Mouse (Mus musculus) MEL (cell line): ENCODE measurements around the gene Zfp202. TPM values are rescaled to one million over a fixed set of nuclear protein-coding genes. Genes with fewer than 3 reads are reported as not detected.

Experiments
- DNase-seq: peaks from one replicate; pipeline ENCODE4 v3.0.0; 2011; ENCODE audit warnings: low read depth, low spot score
- H3K27ac ChIP-seq: 2 replicates; pipeline ENCODE4 v1.5.1; 2012; ENCODE audit warnings: low read depth, mild to moderate bottlenecking, control low read depth, low read length, moderate library complexity; ENCODE audit not compliant: control insufficient read depth
- H3K27me3 ChIP-seq, 2 experiments: fragments of 150-350 bp in 1 of 2; sonication (generic) in 1 of 2; 2 replicates each; pipeline ENCODE4 v1.6.1; 2012; ENCODE audit warnings: low read length in 2 of 2, mild to moderate bottlenecking in 2 of 2, improper control_type of control experiment in 1 of 2, moderate library complexity in 1 of 2; ENCODE audit not compliant: insufficient read depth in 2 of 2, control insufficient read depth in 1 of 2
- H3K36me3 ChIP-seq, 2 experiments: 2 replicates each; pipeline ENCODE4 v1.6.1; 2012 to 2014; ENCODE audit warnings: low read length in 2 of 2, improper control_type of control experiment in 1 of 2, inconsistent platforms in 1 of 2, mild to moderate bottlenecking in 1 of 2; ENCODE audit not compliant: insufficient read depth in 2 of 2, control insufficient read depth in 1 of 2
- H3K4me1 ChIP-seq, 2 experiments: fragments of 150-350 bp in 1 of 2; sonication (generic) in 1 of 2; 2 replicates each; pipeline ENCODE4 v1.6.1; 2012; ENCODE audit warnings: low read length in 2 of 2, improper control_type of control experiment in 1 of 2, mild to moderate bottlenecking in 1 of 2; ENCODE audit not compliant: insufficient read depth in 2 of 2, control insufficient read depth in 1 of 2
- H3K4me3 ChIP-seq, 2 experiments: fragments of 150-350 bp in 1 of 2; sonication (generic) in 1 of 2; 2 replicates each; pipeline ENCODE4 v1.5.1; 2012; ENCODE audit warnings: low read depth in 2 of 2, low read length in 2 of 2, mild to moderate bottlenecking in 2 of 2, moderate library complexity in 2 of 2, control low read depth in 1 of 2, improper control_type of control experiment in 1 of 2; ENCODE audit not compliant: control insufficient read depth in 1 of 2, insufficient read depth in 1 of 2
- H3K79me2 ChIP-seq: 2 replicates; pipeline ENCODE4 v1.6.1; 2012; ENCODE audit warnings: mild to moderate bottlenecking, low read length, moderate library complexity; ENCODE audit not compliant: control insufficient read depth, poor library complexity, insufficient read depth
- H3K9ac ChIP-seq: 2 replicates; pipeline ENCODE4 v1.6.1; 2012; ENCODE audit warnings: low read depth, mild to moderate bottlenecking, control low read depth, low read length, moderate library complexity; ENCODE audit not compliant: control insufficient read depth, poor library complexity, severe bottlenecking
- H3K9me3 ChIP-seq: fragments of 150-350 bp; sonication (generic); replicated peaks from 2 replicates; pipeline ENCODE4 v1.6.1; 2012; ENCODE audit warnings: mild to moderate bottlenecking, low read length, improper control_type of control experiment, moderate library complexity; ENCODE audit not compliant: insufficient read depth
- CHD2 ChIP-seq: IDR thresholded peaks from 2 replicates; pipeline ENCODE4 v1.6.1; 2011; ENCODE audit warnings: low read length, improper control_type of control experiment
- CTCF ChIP-seq, 3 experiments: IDR thresholded peaks in 2 of 3; conservative IDR thresholded peaks in 1 of 3; 2 replicates each; pipeline ENCODE4 v1.5.1; 2011 to 2012; ENCODE audit warnings: low read length in 3 of 3, low read depth in 2 of 3, mild to moderate bottlenecking in 2 of 3, improper control_type of control experiment in 1 of 3, inconsistent platforms in 1 of 3, mixed read lengths in 1 of 3, moderate library complexity in 1 of 3; ENCODE audit not compliant: control insufficient read depth in 1 of 3, insufficient read depth in 1 of 3, poor library complexity in 1 of 3, severe bottlenecking in 1 of 3
- E2F4 ChIP-seq: IDR thresholded peaks from 2 replicates; pipeline ENCODE4 v1.6.1; 2011; ENCODE audit warnings: low read depth, low read length, improper control_type of control experiment, borderline replicate concordance
- GABPA ChIP-seq: IDR thresholded peaks from 2 replicates; pipeline ENCODE4 v1.6.1; 2012; ENCODE audit warnings: low read depth, mild to moderate bottlenecking, inconsistent platforms, low read length, improper control_type of control experiment, moderate library complexity
- MAFK ChIP-seq: IDR thresholded peaks from 2 replicates; pipeline ENCODE4 v1.6.1; 2011; ENCODE audit warnings: low read depth, mild to moderate bottlenecking, low read length, improper control_type of control experiment, borderline replicate concordance
- MEF2A ChIP-seq: IDR thresholded peaks from 2 replicates; pipeline ENCODE4 v1.6.1; 2014; ENCODE audit warnings: low read depth, mild to moderate bottlenecking, inconsistent platforms, low read length, improper control_type of control experiment; ENCODE audit not compliant: poor library complexity, insufficient replicate concordance, severe bottlenecking; ENCODE audit errors: extremely low read depth
- MYB ChIP-seq: IDR thresholded peaks from 2 replicates; pipeline ENCODE4 v1.6.1; 2011; ENCODE audit warnings: mild to moderate bottlenecking, low read depth, low read length, improper control_type of control experiment
- NRF1 ChIP-seq: IDR thresholded peaks from 2 replicates; pipeline ENCODE4 v1.6.1; 2014; ENCODE audit warnings: low read depth, mild to moderate bottlenecking, inconsistent platforms, low read length, improper control_type of control experiment, moderate library complexity; ENCODE audit not compliant: poor library complexity, insufficient read depth, severe bottlenecking
- POLR2A ChIP-seq, 2 experiments: IDR thresholded peaks; 2 replicates each; pipeline ENCODE4 v1.6.1; 2011 to 2012; ENCODE audit warnings: low read length in 2 of 2, mild to moderate bottlenecking in 2 of 2, control low read depth in 1 of 2, improper control_type of control experiment in 1 of 2, low read depth in 1 of 2, moderate library complexity in 1 of 2; ENCODE audit not compliant: control insufficient read depth in 1 of 2, insufficient read depth in 1 of 2, poor library complexity in 1 of 2
- POLR2AphosphoS2 ChIP-seq: IDR thresholded peaks from 2 replicates; pipeline ENCODE4 v1.6.1; 2011; ENCODE audit warnings: low read length, improper control_type of control experiment
- POLR2AphosphoS5 ChIP-seq: IDR thresholded peaks from 2 replicates; pipeline ENCODE4 v1.6.1; 2012; ENCODE audit warnings: low read depth, borderline replicate concordance, mild to moderate bottlenecking, inconsistent platforms, low read length, moderate library complexity, mixed read lengths
- SIN3A ChIP-seq: IDR thresholded peaks from 2 replicates; pipeline ENCODE4 v1.6.1; 2012; ENCODE audit warnings: low read length, improper control_type of control experiment, inconsistent platforms
- SMC3 ChIP-seq: IDR thresholded peaks from 2 replicates; pipeline ENCODE4 v1.6.1; 2011; ENCODE audit warnings: low read depth, low read length, improper control_type of control experiment
- TAL1 ChIP-seq: IDR thresholded peaks from 2 replicates; pipeline ENCODE4 v1.6.1; 2012; ENCODE audit warnings: mild to moderate bottlenecking, inconsistent platforms, low read length, moderate library complexity, mixed read lengths
- TBP ChIP-seq: IDR thresholded peaks from 2 replicates; pipeline ENCODE4 v1.8.0; 2011; ENCODE audit warnings: low read depth, low read length, improper control_type of control experiment
- UBTF ChIP-seq: IDR thresholded peaks from 2 replicates; pipeline ENCODE4 v1.6.1; 2012; ENCODE audit warnings: low read depth, mild to moderate bottlenecking, inconsistent platforms, low read length, improper control_type of control experiment, moderate library complexity, borderline replicate concordance; ENCODE audit not compliant: insufficient read depth
- ZKSCAN1 ChIP-seq: IDR thresholded peaks from 2 replicates; pipeline ENCODE4 v1.6.1; 2012; ENCODE audit warnings: low read depth, mild to moderate bottlenecking, inconsistent platforms, low read length, improper control_type of control experiment, moderate library complexity
- polyA plus RNA-seq, 2 experiments: library from polyadenylated mRNA; stranded (reverse) in 1 of 2; unstranded in 1 of 2; fragments of >175 nt in 1 of 2; fragments of >200 nt in 1 of 2; gene quantifications; 2 replicates each; pipeline versions ENCODE4 v1.2.1 to v1.2.4; 2012; ENCODE audit warnings: low replicate concordance in 2 of 2, low read depth in 1 of 2; ENCODE audit not compliant: insufficient read length in 2 of 2, insufficient read depth in 1 of 2, missing spikeins in 1 of 2
- total RNA-seq: library from RNA; depleted of rRNA; stranded (reverse); fragments of 300-350 nt; gene quantifications from 2 replicates; pipeline ENCODE4 v1.2.3, GENCODE M21; 2012

Zfp202 gene
- total and polyA plus RNA-seq, 3 experiments = 2.7 to 2.8 TPM; not detected in 1

- Histone ChIP-seq H3K4me3 (no peak overlapping the region), H3K9ac (no peak overlapping the region), H3K36me3 (no peaks in the 10 kb centered on the region), H3K4me1 (no peaks in the 10 kb centered on the region), H3K79me2 (no peaks in the 10 kb centered on the region), H3K27ac (no peak overlapping the region), H3K27me3 (no peaks in the 10 kb centered on the region), H3K9me3 (no peaks in the 10 kb centered on the region)
- no peak for TF ChIP-seq POLR2AphosphoS5
- TF ChIP-seq GABPA = no peak
- no peak for TF ChIP-seq TBP
- no peak for TF ChIP-seq MYB
- TF ChIP-seq POLR2A (IDR thresholded peaks at IDR 0.05; ENCODE audit: control insufficient read depth in 1 of 2, insufficient read depth in 1 of 2, low read depth in 1 of 2, low read length in 2 of 2, poor library complexity in 1 of 2) = no peak
- TF ChIP-seq UBTF = no peak
- no peak for TF ChIP-seq POLR2AphosphoS2
- no peak for TF ChIP-seq ZKSCAN1
- no peak for TF ChIP-seq TAL1
- TF ChIP-seq CTCF (IDR thresholded peaks at IDR 0.05 in 2 of 3, conservative IDR thresholded peaks at IDR 0.05 in 1 of 3; ENCODE audit: control insufficient read depth in 1 of 3, insufficient read depth in 1 of 3, low read depth in 2 of 3, low read length in 3 of 3, poor library complexity in 1 of 3, severe bottlenecking in 1 of 3) = no peak
- no peak for DNase-seq
These were observed 48.2 kb downstream of the Zfp202 start for GRCm38 (mm10) chr9:40240311-40240710.

DNA sequence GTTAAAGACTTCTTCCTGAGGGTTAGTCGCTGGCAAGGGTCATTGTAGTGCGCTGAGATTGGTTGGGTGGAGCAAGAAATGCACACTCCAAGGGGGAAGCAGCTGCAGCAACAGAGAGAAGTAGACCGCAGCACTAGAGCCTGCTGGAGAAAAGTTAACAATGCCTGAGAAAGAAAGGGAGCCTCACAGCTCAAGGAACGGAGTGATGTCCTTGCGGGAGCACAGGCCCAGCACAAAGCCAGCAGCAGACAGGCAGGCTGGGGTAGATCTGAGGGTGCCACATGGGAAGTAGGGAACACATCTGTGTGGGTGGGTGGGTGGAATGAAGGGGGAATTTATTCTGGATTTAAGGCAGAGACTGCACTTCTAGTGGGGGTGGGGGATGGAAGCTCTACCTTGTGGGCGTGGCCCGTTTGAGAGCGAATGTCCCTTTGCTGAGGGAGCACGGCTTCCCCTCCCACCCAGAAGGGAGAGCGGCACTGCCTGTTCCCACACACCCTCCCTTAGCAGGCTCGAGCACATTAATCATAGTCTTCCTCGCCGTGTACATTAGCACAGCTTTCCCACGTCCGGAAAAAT is 49.2 kb downstream of the Zfp202 start:
- Histone ChIP-seq H3K79me2 (no peaks in the 10 kb centered on the region), H3K9ac (no peak overlapping the region), H3K27ac (no peak overlapping the region), H3K4me1 (no peaks in the 10 kb centered on the region), H3K4me3 (no peak overlapping the region), H3K9me3 (no peaks in the 10 kb centered on the region), H3K36me3 (no peaks in the 10 kb centered on the region), H3K27me3 (no peaks in the 10 kb centered on the region)
- no peak for DNase-seq
- no peak for TF ChIP-seq SMC3
- no peak for TF ChIP-seq MEF2A
- no peak for TF ChIP-seq POLR2AphosphoS5
- TF ChIP-seq E2F4 = no peak
- TF ChIP-seq NRF1 = no peak
- TF ChIP-seq CHD2 = no peak
- no peak for TF ChIP-seq MAFK
- TF ChIP-seq SIN3A = no peak
- no peak for TF ChIP-seq CTCF (IDR thresholded peaks at IDR 0.05 in 2 of 3, conservative IDR thresholded peaks at IDR 0.05 in 1 of 3; ENCODE audit: control insufficient read depth in 1 of 3, insufficient read depth in 1 of 3, low read depth in 2 of 3, low read length in 3 of 3, poor library complexity in 1 of 3, severe bottlenecking in 1 of 3)
- TF ChIP-seq MYB = no peak
